Mouse (Mus musculus) embryo, embryonic 11 days (tissue): Measurements from ENCODE around the gene Pcdh15.

ENCODE experiments used
- DNase-seq: peaks from one replicate; pipeline ENCODE4 v3.0.0-alpha.2; 2015

Pcdh15 gene

GRCm38 (mm10) chr10:74626596-74626995, 1527.5 kb downstream of the Pcdh15 start:
- no peak for DNase-seq

GRCm38 (mm10) chr10:74631314-74631713, 1532.2 kb downstream of the Pcdh15 start:
- DNase-seq, result no peak

- no peak for DNase-seq
Measured at GRCm38 (mm10) chr10:74637040-74637439, 1537.9 kb downstream of the Pcdh15 start.

- DNase-seq, result no peak
Measured at GRCm38 (mm10) chr10:74642125-74642524, 1543.0 kb downstream of the Pcdh15 start.

- no peak for DNase-seq
Measured at GRCm38 (mm10) chr10:74663171-74663570, 1564.0 kb downstream of the Pcdh15 start.

GRCm38 (mm10) chr10:74680016-74680491, 1580.9 kb downstream of the Pcdh15 start:
- peak; percentile 35 for DNase-seq

GRCm38 (mm10) chr10:74680559-74680958, 1581.4 kb downstream of the Pcdh15 start:
- peak; percentile 27 for DNase-seq
